Mouse (Mus musculus) liver, embryonic 14.5 days (tissue): ENCODE measurements at regions not wholly inside any gene's neighbourhood (a gene's known extent, or its start where the extent isn't known, plus 50 kb on each side); places are given as distances from the start of the nearest gene placed in this dataset.

Experiments used
- ATAC-seq: fragments of 200-750 bp; cut with Nextera tagmentation; 2 replicates; pipeline ENCODE4 v1.8.0; 2017; ENCODE audit warnings: moderate number of reproducible peaks, mild to moderate bottlenecking, moderate library complexity; ENCODE audit not compliant: insufficient read depth
- DNase-seq, 3 experiments: peaks; one replicate each; pipeline ENCODE4 v3.0.0-alpha.2; 2012 to 2013; ENCODE audit warnings: low read depth in 3 of 3, low spot score in 3 of 3
- H3K27ac ChIP-seq: fragments of 300-500 bp; sonication (generic); 2 replicates; pipeline ENCODE4 v1.5.1; 2014; ENCODE audit warnings: moderate library complexity, mild to moderate bottlenecking, control low read depth, inconsistent platforms
- H3K27me3 ChIP-seq: fragments of 300-500 bp; sonication (generic); 2 replicates; pipeline ENCODE4 v1.6.1; 2014; ENCODE audit warnings: mild to moderate bottlenecking, low read length, moderate library complexity; ENCODE audit not compliant: control insufficient read depth, insufficient read depth
- H3K36me3 ChIP-seq: fragments of 300-500 bp; sonication (generic); replicated peaks from 2 replicates; pipeline ENCODE4 v1.6.1; 2014; ENCODE audit warnings: low read depth; ENCODE audit not compliant: control insufficient read depth, insufficient read depth
- H3K4me1 ChIP-seq, 2 experiments: fragments of 200-500 bp in 1 of 2; fragments of 300-500 bp in 1 of 2; sonication (generic) in 1 of 2; replicated peaks; 2 replicates each; pipeline ENCODE4 v1.6.1; 2012 to 2014; ENCODE audit warnings: antibody characterized with exemption in 1 of 2, inconsistent platforms in 1 of 2, low read length in 1 of 2; ENCODE audit not compliant: control insufficient read depth in 2 of 2, insufficient read depth in 2 of 2
- H3K4me2 ChIP-seq: fragments of 300-500 bp; sonication (generic); 2 replicates; pipeline ENCODE4 v1.6.1; 2014; ENCODE audit warnings: low read depth, mild to moderate bottlenecking, control low read depth, moderate library complexity
- H3K4me3 ChIP-seq, 2 experiments: fragments of 200-500 bp in 1 of 2; fragments of 300-500 bp in 1 of 2; sonication (generic) in 1 of 2; 2 replicates each; pipeline ENCODE4 v1.5.1; 2012 to 2014; ENCODE audit warnings: low read depth in 2 of 2, low read length in 2 of 2, mild to moderate bottlenecking in 2 of 2, control low read depth in 1 of 2, inconsistent platforms in 1 of 2, moderate library complexity in 1 of 2; ENCODE audit not compliant: insufficient read depth in 1 of 2
- H3K9ac ChIP-seq: fragments of 300-500 bp; sonication (generic); replicated peaks from 2 replicates; pipeline ENCODE4 v1.6.1; 2014; ENCODE audit warnings: mild to moderate bottlenecking, control low read depth, moderate library complexity
- H3K9me3 ChIP-seq: fragments of 300-500 bp; sonication (generic); 2 replicates; pipeline ENCODE4 v1.6.1; 2016; ENCODE audit warnings: low read length, mixed read lengths; ENCODE audit not compliant: control insufficient read depth
- CTCF ChIP-seq: IDR thresholded peaks from 2 replicates; pipeline ENCODE4 v1.5.1; 2016; ENCODE audit warnings: antibody characterized with exemption, low read depth, control low read depth
- EP300 ChIP-seq: IDR thresholded peaks from 2 replicates; pipeline ENCODE4 v1.6.1; 2016; ENCODE audit warnings: antibody characterized with exemption, low read depth
- WGBS: fragments of 180-500 bp; shearing (Covaris S2); extraction: QIAGEN DNeasy Blood & Tissue Kit; methylation state at CpG from one replicate; pipeline ENCODE4 v1.1.7; 2014; ENCODE audit not compliant: insufficient replicate concordance; 5-methylcytosine and 5-hydroxymethylcytosine counted together

DNA sequence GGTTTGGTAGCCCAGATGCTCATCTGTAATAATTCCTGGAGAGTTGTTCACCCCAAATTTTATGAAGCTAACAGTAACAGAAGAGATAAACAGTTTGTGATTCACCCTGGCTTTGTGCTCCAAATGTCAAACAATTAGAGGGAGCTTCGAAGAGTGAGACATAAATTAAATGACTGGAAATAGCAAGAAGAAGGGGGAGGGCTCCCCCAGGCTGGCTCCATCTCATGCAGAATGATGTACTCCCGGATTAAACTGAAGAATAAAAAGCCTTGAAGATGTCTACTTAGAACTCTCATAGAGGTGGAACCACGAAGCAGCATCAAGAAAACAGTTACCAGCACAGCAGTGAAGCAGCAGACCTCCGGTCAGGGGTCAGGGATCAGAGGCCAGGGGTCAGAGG is 90.8 kb downstream of the Olfr267 start:
- no peak for ATAC-seq
- no peak for DNase-seq
- Histone ChIP-seq H3K36me3 (no peaks in the 10 kb centered on the region), H3K27ac (no peak overlapping the region), H3K4me1 (no peaks in the 10 kb centered on the region), H3K9me3 (no peaks in the 10 kb centered on the region), H3K4me2 (no peak overlapping the region), H3K9ac (no peak overlapping the region), H3K4me3 (no peak overlapping the region), H3K27me3 (no peaks in the 10 kb centered on the region)
- 60% methylated on average over 4 of the region's 4 CpGs for WGBS
- TF ChIP-seq CTCF (no peak), EP300 (no peak)

GRCm38 (mm10) chr4:58695281-58695680 is 92.2 kb downstream of the Olfr267 start:
- Histone ChIP-seq H3K27me3 (no peaks in the 10 kb centered on the region), H3K4me2 (no peak overlapping the region), H3K36me3 (no peaks in the 10 kb centered on the region), H3K27ac (no peak overlapping the region), H3K4me3 (no peak overlapping the region), H3K4me1 (no peaks in the 10 kb centered on the region), H3K9ac (no peak overlapping the region), H3K9me3 (no peaks in the 10 kb centered on the region)
- ATAC-seq (no peak), DNase-seq (no peak)
- TF ChIP-seq CTCF (no peak), EP300 (no peak)
- WGBS: 60% methylated on average over 6 of the region's 6 CpGs

DNA sequence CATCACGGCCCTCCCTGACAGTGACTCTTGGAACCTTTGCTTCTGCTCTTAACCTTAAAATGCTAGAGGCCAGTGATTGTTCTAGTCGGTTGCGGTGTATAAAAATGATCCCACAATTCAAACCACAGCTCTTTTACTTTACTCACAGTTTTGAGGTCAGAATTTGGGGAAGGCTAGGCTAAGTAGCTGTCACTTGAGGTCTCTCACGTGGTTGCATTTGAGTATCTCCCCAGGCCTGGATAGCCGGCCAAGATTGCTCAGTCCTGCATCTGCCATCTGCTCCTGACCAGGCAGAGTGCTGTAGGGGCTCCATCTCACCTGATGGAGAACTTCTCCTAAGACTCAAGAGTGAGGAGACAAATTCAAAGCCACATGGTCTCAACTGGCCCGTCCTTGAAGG is 94.5 kb downstream of the Olfr267 start:
- no peaks in the 10 kb centered on the region for H3K4me1 ChIP-seq
- no peak for ATAC-seq
- TF ChIP-seq EP300: no peak
- WGBS: 54% methylated on average over 6 of the region's 6 CpGs
- no peak overlapping the region for H3K27ac ChIP-seq
- no peak overlapping the region for H3K9ac ChIP-seq
- no peak overlapping the region for H3K4me2 ChIP-seq
- no peaks in the 10 kb centered on the region for H3K27me3 ChIP-seq
- H3K9me3 ChIP-seq: no peaks in the 10 kb centered on the region
- no peak for DNase-seq
- H3K4me3 ChIP-seq: no peak overlapping the region
- no peaks in the 10 kb centered on the region for H3K36me3 ChIP-seq

- Histone ChIP-seq H3K27me3 (no peaks in the 10 kb centered on the region), H3K4me2 (no peak overlapping the region), H3K36me3 (no peaks in the 10 kb centered on the region), H3K4me1 (no peaks in the 10 kb centered on the region), H3K4me3 (no peak overlapping the region), H3K27ac (no peak overlapping the region), H3K9ac (no peak overlapping the region), H3K9me3 (no peaks in the 10 kb centered on the region)
- TF ChIP-seq CTCF (no peak), EP300 (no peak)
- WGBS: 53% methylated on average over 4 of the region's 4 CpGs
- DNase-seq (no peak), ATAC-seq (no peak)
Observed at GRCm38 (mm10) chr4:58681926-58682325, 105.6 kb downstream of the Olfr267 start.

- no peak overlapping the region for H3K4me2 ChIP-seq
- TF ChIP-seq EP300 (no peak), CTCF (no peak)
- no peaks in the 10 kb centered on the region for H3K9me3 ChIP-seq
- no peaks in the 10 kb centered on the region for H3K4me1 ChIP-seq
- H3K4me3 ChIP-seq: no peak overlapping the region
- no peak for DNase-seq
- H3K27me3 ChIP-seq: no peaks in the 10 kb centered on the region
- H3K9ac ChIP-seq: no peak overlapping the region
- WGBS: 49% methylated on average over 6 of the region's 6 CpGs
- no peak overlapping the region for H3K27ac ChIP-seq
- H3K36me3 ChIP-seq: no peaks in the 10 kb centered on the region
- no peak for ATAC-seq
Observed at GRCm38 (mm10) chr4:58677701-58678385, 109.7 kb downstream of the Olfr267 start.
